Mouse (Mus musculus): ENCODE measurements around the gene Slc12a4. TPM values are rescaled to one million over a fixed set of nuclear protein-coding genes. Genes with fewer than 3 reads are reported as not detected.
"Not testable (repeated sequence)": the region's sequence is repeated elsewhere in the genome, so short reads cannot be mapped to it uniquely, and the experiment has no call there.

The Slc12a4 gene
- total and polyA plus RNA-seq, 2 experiments, result 10.8 to 16.0 TPM

DNA sequence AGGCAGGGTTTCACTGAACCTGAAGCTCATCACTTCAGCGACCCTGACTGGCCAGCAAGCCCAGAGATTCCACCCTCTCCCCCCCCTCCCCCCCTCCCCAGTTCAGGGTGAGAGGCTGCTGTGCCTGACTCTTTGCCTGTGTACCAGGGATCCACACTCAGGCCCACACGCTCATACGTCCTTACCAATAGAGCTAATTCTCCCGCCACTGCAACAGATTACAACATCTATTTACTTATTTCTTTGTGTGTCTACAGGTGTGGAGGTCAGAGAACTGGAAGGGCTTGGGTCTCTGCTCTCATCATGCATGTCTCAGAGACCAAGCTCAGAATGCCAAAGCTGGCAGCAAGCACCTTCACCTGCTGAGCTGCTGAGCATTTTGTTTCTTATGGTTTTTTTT is 27.3 kb upstream of the Slc12a4 start:
- TF ChIP-seq POLR2A (IDR thresholded peaks at IDR 0.05; ENCODE audit: extremely low read depth, insufficient read depth, low read length), result no peak
- TF ChIP-seq CTCF (IDR thresholded peaks at IDR 0.05; ENCODE audit: low read depth, low read length), result no peak
- DNase-seq (ENCODE audit: extremely low read depth, low read depth, low spot score), result peak; percentile 96
- no peak overlapping the region for H3K9ac ChIP-seq (ENCODE audit: low read depth, low read length)
- no peaks in the 10 kb centered on the region for H3K27me3 ChIP-seq (ENCODE audit: control insufficient read depth, insufficient read depth, low read length)
- no peak overlapping the region for H3K27ac ChIP-seq (replicated peaks; ENCODE audit: insufficient read depth, low read depth, low read length)
- H3K4me1 ChIP-seq (ENCODE audit: control insufficient read depth, insufficient read depth, low read length), result peaks cover 18% of the 10 kb centered on the region
- H3K36me3 ChIP-seq (ENCODE audit: control insufficient read depth, insufficient read depth, low read length), result no peaks in the 10 kb centered on the region
- 16% methylated on average over 4 of the region's 4 CpGs for WGBS
- no peak overlapping the region for H3K4me3 ChIP-seq (ENCODE audit: insufficient read depth, low read depth, low read length)
- H3K79me2 ChIP-seq (ENCODE audit: control insufficient read depth, insufficient read depth, low read length), result no peaks in the 10 kb centered on the region

GRCm38 (mm10) chr8:105992499-105992898 is 26.6 kb upstream of the Slc12a4 start:
- no peaks in the 10 kb centered on the region for H3K79me2 ChIP-seq (ENCODE audit: control insufficient read depth, insufficient read depth, low read length)
- TF ChIP-seq CTCF (IDR thresholded peaks at IDR 0.05; ENCODE audit: low read depth, low read length), result no peak
- TF ChIP-seq POLR2A (IDR thresholded peaks at IDR 0.05; ENCODE audit: extremely low read depth, insufficient read depth, low read length), result no peak
- H3K36me3 ChIP-seq (ENCODE audit: control insufficient read depth, insufficient read depth, low read length), result no peaks in the 10 kb centered on the region
- peaks cover 18% of the 10 kb centered on the region for H3K4me1 ChIP-seq (ENCODE audit: control insufficient read depth, insufficient read depth, low read length)
- H3K27ac ChIP-seq (replicated peaks; ENCODE audit: insufficient read depth, low read depth, low read length), result no peak overlapping the region
- no peak overlapping the region for H3K9ac ChIP-seq (ENCODE audit: low read depth, low read length)
- peak; percentile 45 for DNase-seq (ENCODE audit: extremely low read depth, low read depth, low spot score)
- no peak overlapping the region for H3K4me3 ChIP-seq (ENCODE audit: insufficient read depth, low read depth, low read length)
- 34% methylated on average over 5 of the region's 5 CpGs for WGBS
- no peaks in the 10 kb centered on the region for H3K27me3 ChIP-seq (ENCODE audit: control insufficient read depth, insufficient read depth, low read length)

GRCm38 (mm10) chr8:105991546-105991945 is 25.6 kb upstream of the Slc12a4 start:
- H3K36me3 ChIP-seq (ENCODE audit: control insufficient read depth, insufficient read depth, low read length), result no peaks in the 10 kb centered on the region
- H3K4me3 ChIP-seq (ENCODE audit: insufficient read depth, low read depth, low read length), result no peak overlapping the region
- H3K27me3 ChIP-seq (ENCODE audit: control insufficient read depth, insufficient read depth, low read length), result no peaks in the 10 kb centered on the region
- H3K4me1 ChIP-seq (ENCODE audit: control insufficient read depth, insufficient read depth, low read length), result peaks cover 9% of the 10 kb centered on the region
- H3K27ac ChIP-seq (replicated peaks; ENCODE audit: insufficient read depth, low read depth, low read length), result no peak overlapping the region
- TF ChIP-seq POLR2A (IDR thresholded peaks at IDR 0.05; ENCODE audit: extremely low read depth, insufficient read depth, low read length) (no peak), CTCF (IDR thresholded peaks at IDR 0.05; ENCODE audit: low read depth, low read length) (no peak)
- H3K79me2 ChIP-seq (ENCODE audit: control insufficient read depth, insufficient read depth, low read length), result no peaks in the 10 kb centered on the region
- no peak overlapping the region for H3K9ac ChIP-seq (ENCODE audit: low read depth, low read length)
- 88% methylated on average over 2 of the region's 2 CpGs for WGBS
- no peak for DNase-seq (ENCODE audit: extremely low read depth, low read depth, low spot score)

GRCm38 (mm10) chr8:105990856-105991387 is 25.0 kb upstream of the Slc12a4 start, which contains the start of gene Dus2:
TSS of gene Dus2 (plus strand) at chr8:105991337.
- Histone ChIP-seq H3K4me1 (ENCODE audit: control insufficient read depth, insufficient read depth, low read length) (peaks cover 7% of the 10 kb centered on the region), H3K27ac (replicated peaks; ENCODE audit: insufficient read depth, low read depth, low read length) (no peak within 1 kb of the TSS), H3K36me3 (ENCODE audit: control insufficient read depth, insufficient read depth, low read length) (no peaks in the 10 kb centered on the region), H3K4me3 (ENCODE audit: insufficient read depth, low read depth, low read length) (no peak within 1 kb of the TSS), H3K9ac (ENCODE audit: low read depth, low read length) (peak within 1 kb of the TSS; percentile 32; the same call in 1 of the 2 replicates), H3K79me2 (ENCODE audit: control insufficient read depth, insufficient read depth, low read length) (no peaks in the 10 kb centered on the region), H3K27me3 (ENCODE audit: control insufficient read depth, insufficient read depth, low read length) (no peaks in the 10 kb centered on the region)
- peak; percentile 74 for DNase-seq (ENCODE audit: extremely low read depth, low read depth, low spot score)
- WGBS, result 8% methylated on average over 15 of the region's 15 CpGs
- TF ChIP-seq CTCF (IDR thresholded peaks at IDR 0.05; ENCODE audit: low read depth, low read length) (peak; percentile 96), POLR2A (IDR thresholded peaks at IDR 0.05; ENCODE audit: extremely low read depth, insufficient read depth, low read length) (no peak)

GRCm38 (mm10) chr8:105988546-105988945 is 22.6 kb upstream of the Slc12a4 start:
- H3K27me3 ChIP-seq (ENCODE audit: control insufficient read depth, insufficient read depth, low read length), result no peaks in the 10 kb centered on the region
- no peaks in the 10 kb centered on the region for H3K36me3 ChIP-seq (ENCODE audit: control insufficient read depth, insufficient read depth, low read length)
- no peaks in the 10 kb centered on the region for H3K79me2 ChIP-seq (ENCODE audit: control insufficient read depth, insufficient read depth, low read length)
- WGBS, result 85% methylated on average over 11 of the region's 11 CpGs
- no peak overlapping the region for H3K4me3 ChIP-seq (ENCODE audit: insufficient read depth, low read depth, low read length)
- DNase-seq (ENCODE audit: extremely low read depth, low read depth, low spot score), result no peak
- H3K4me1 ChIP-seq (ENCODE audit: control insufficient read depth, insufficient read depth, low read length), result peaks cover 7% of the 10 kb centered on the region
- no peak overlapping the region for H3K27ac ChIP-seq (replicated peaks; ENCODE audit: insufficient read depth, low read depth, low read length)
- no peak for TF ChIP-seq CTCF (IDR thresholded peaks at IDR 0.05; ENCODE audit: low read depth, low read length)
- no peak for TF ChIP-seq POLR2A (IDR thresholded peaks at IDR 0.05; ENCODE audit: extremely low read depth, insufficient read depth, low read length)
- no peak overlapping the region for H3K9ac ChIP-seq (ENCODE audit: low read depth, low read length)

GRCm38 (mm10) chr8:105983406-105983805 is 17.5 kb upstream of the Slc12a4 start:
- WGBS, result 79% methylated on average over 11 of the region's 11 CpGs
- H3K79me2 ChIP-seq (ENCODE audit: control insufficient read depth, insufficient read depth, low read length); H3K4me1 ChIP-seq (ENCODE audit: control insufficient read depth, insufficient read depth, low read length); H3K9ac ChIP-seq (ENCODE audit: low read depth, low read length); H3K27me3 ChIP-seq (ENCODE audit: control insufficient read depth, insufficient read depth, low read length); H3K4me3 ChIP-seq (ENCODE audit: insufficient read depth, low read depth, low read length); H3K27ac ChIP-seq (replicated peaks; ENCODE audit: insufficient read depth, low read depth, low read length); H3K36me3 ChIP-seq (ENCODE audit: control insufficient read depth, insufficient read depth, low read length); DNase-seq (ENCODE audit: extremely low read depth, low read depth, low spot score): not testable (repeated sequence)
